Mouse (Mus musculus) liver, embryonic 13.5 days (tissue): ENCODE measurements around the gene Ormdl1. TPM values are rescaled to one million over a fixed set of nuclear protein-coding genes. Genes with fewer than 3 reads are reported as not detected.
"Not testable (repeated sequence)": the region's sequence is repeated elsewhere in the genome, so short reads cannot be mapped to it uniquely, and the experiment has no call there.

ENCODE experiments used
- ATAC-seq: fragments of 200-750 bp; cut with Nextera tagmentation; 2 replicates; pipeline ENCODE4 v1.8.0; 2017; ENCODE audit warnings: low read depth, mild to moderate bottlenecking, moderate number of reproducible peaks, moderate library complexity
- DNase-seq: peaks from one replicate; pipeline ENCODE4 v3.0.0; 2022
- H3K27ac ChIP-seq: fragments of 300-500 bp; sonication (generic); 2 replicates; pipeline ENCODE4 v1.5.1; 2015; ENCODE audit warnings: moderate library complexity, mild to moderate bottlenecking, inconsistent platforms
- H3K27me3 ChIP-seq: fragments of 300-500 bp; sonication (generic); 2 replicates; pipeline ENCODE4 v1.6.1; 2015; ENCODE audit warnings: mild to moderate bottlenecking, inconsistent platforms
- H3K36me3 ChIP-seq: fragments of 300-500 bp; sonication (generic); 2 replicates; pipeline ENCODE4 v1.6.1; 2015; ENCODE audit warnings: mild to moderate bottlenecking, inconsistent platforms
- H3K4me1 ChIP-seq: fragments of 300-500 bp; sonication (generic); replicated peaks from 2 replicates; pipeline ENCODE4 v1.6.1; 2015; ENCODE audit warnings: inconsistent platforms
- H3K4me2 ChIP-seq: fragments of 300-500 bp; sonication (generic); 2 replicates; pipeline ENCODE4 v1.6.1; 2015; ENCODE audit warnings: inconsistent platforms, mild to moderate bottlenecking, moderate library complexity
- H3K4me3 ChIP-seq: fragments of 300-500 bp; sonication (generic); replicated peaks from 2 replicates; pipeline ENCODE4 v1.5.1; 2015; ENCODE audit warnings: mild to moderate bottlenecking, inconsistent platforms
- H3K9ac ChIP-seq: fragments of 300-500 bp; sonication (generic); 2 replicates; pipeline ENCODE4 v1.6.1; 2015; ENCODE audit warnings: mild to moderate bottlenecking, inconsistent platforms
- H3K9me3 ChIP-seq: fragments of 300-500 bp; sonication (generic); replicated peaks from 2 replicates; pipeline ENCODE4 v1.6.1; 2016; ENCODE audit warnings: inconsistent platforms
- WGBS: fragments of 180-500 bp; shearing (Covaris S2); methylation state at CpG from one replicate; pipeline ENCODE4 v1.1.7; 2015; ENCODE audit not compliant: insufficient replicate concordance; 5-methylcytosine and 5-hydroxymethylcytosine counted together
- polyA plus RNA-seq: library from polyadenylated mRNA; unstranded; fragments of >200 nt; fragmentation: Nextera tagmentation; extraction: Ambion mirVana; gene quantifications from 2 replicates; pipeline ENCODE4 v1.2.1, GENCODE M21; 2015

Ormdl1 gene
- polyA plus RNA-seq, 1 experiment from 2014 or later: 29.3 TPM

- peaks cover 17% of the 10 kb centered on the region for H3K4me1 ChIP-seq
- no peak overlapping the region for H3K4me2 ChIP-seq
- H3K27ac ChIP-seq: no peak overlapping the region
- no peak for DNase-seq
- H3K9ac ChIP-seq: no peak overlapping the region
- WGBS: 75% methylated on average over 5 of the region's 5 CpGs
- H3K4me3 ChIP-seq: no peak overlapping the region
- peaks cover 15% of the 10 kb centered on the region for H3K36me3 ChIP-seq
- no peak for ATAC-seq
- no peaks in the 10 kb centered on the region for H3K27me3 ChIP-seq
- no peaks in the 10 kb centered on the region for H3K9me3 ChIP-seq
These were observed 28.1 kb downstream of the Ormdl1 start for GRCm38 (mm10) chr1:53324827-53325494.

- 0 out of 2 replicates have a peak, but pooled peaks have one; percentile 49 for ATAC-seq
- not testable (repeated sequence) for H3K36me3 ChIP-seq, H3K9ac ChIP-seq, H3K4me3 ChIP-seq, H3K9me3 ChIP-seq, H3K27ac ChIP-seq, DNase-seq, H3K27me3 ChIP-seq, H3K4me2 ChIP-seq
- peaks cover 37% of the 10 kb centered on the region for H3K4me1 ChIP-seq
- WGBS: 23% methylated on average over 5 of the region's 5 CpGs
These were observed 36.6 kb downstream of the Ormdl1 start for GRCm38 (mm10) chr1:53333527-53333926.

DNA sequence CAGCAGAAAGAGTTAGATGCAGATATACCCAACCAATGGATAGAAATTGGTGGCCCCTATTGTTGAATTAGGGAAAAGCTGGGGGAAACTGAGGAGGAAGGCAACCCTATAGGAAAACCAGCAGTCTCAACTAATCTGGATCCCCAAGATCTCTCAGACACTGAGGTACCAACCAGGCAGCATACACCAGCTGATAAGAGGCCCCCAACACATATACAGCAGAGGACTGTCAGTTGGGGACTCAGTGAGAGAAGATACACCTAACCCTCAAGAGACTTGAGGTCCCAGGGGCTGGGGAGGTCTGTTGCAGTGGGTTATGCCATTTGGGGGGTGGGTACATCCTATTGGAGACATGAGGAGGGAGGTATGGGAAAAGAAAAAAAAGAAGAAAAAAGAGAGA lies 38.6 kb downstream of the Ormdl1 start:
- H3K9me3 ChIP-seq: 0 out of 2 replicates have a peak, but pooled peaks cover 4% of the 10 kb centered on the region
- 0 out of 2 replicates have a peak overlapping the region, but pooled peaks have one; percentile 12 for H3K4me2 ChIP-seq
- H3K4me3 ChIP-seq: no peak overlapping the region
- H3K4me1 ChIP-seq: peaks cover 37% of the 10 kb centered on the region
- no peaks in the 10 kb centered on the region for H3K36me3 ChIP-seq
- no peaks in the 10 kb centered on the region for H3K27me3 ChIP-seq
- ATAC-seq (peak; percentile 89), DNase-seq (no peak)
- 0 out of 2 replicates have a peak overlapping the region, but pooled peaks have one; percentile 47 for H3K27ac ChIP-seq
- H3K9ac ChIP-seq: no peak overlapping the region

DNA sequence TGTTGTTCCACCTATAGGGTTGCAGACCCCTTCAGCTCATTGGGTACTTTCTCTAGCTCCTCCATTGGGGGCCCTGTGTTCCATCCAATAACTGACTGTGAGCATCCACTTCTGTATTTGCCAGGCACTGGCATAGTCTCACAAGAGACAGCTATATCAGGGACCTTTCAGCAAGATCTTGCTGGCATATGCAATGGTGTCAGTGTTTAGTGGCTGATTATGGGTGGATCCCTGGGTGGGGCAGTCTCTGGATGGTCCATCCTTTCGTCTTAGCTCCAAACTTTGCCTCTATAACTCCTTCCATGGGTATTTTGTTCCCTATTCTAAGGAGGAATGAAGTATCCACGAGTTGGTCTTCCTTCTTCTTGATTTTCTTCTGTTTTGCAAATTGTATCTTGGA lies 40.5 kb downstream of the Ormdl1 start:
- not testable (repeated sequence) for H3K27me3 ChIP-seq, H3K4me3 ChIP-seq, H3K9me3 ChIP-seq, DNase-seq, H3K4me2 ChIP-seq, H3K36me3 ChIP-seq, H3K9ac ChIP-seq
- WGBS: 36% methylated on average over 2 of the region's 2 CpGs
- Histone ChIP-seq H3K27ac (peak overlapping the region; percentile 43), H3K4me1 (peaks cover 37% of the 10 kb centered on the region)
- ATAC-seq: peak; percentile 68

GRCm38 (mm10) chr1:53341071-53341470 lies 44.2 kb downstream of the Ormdl1 start:
- Histone ChIP-seq H3K4me2 (no peak overlapping the region), H3K27me3 (no peaks in the 10 kb centered on the region), H3K36me3 (peaks cover 32% of the 10 kb centered on the region), H3K9me3 (no peaks in the 10 kb centered on the region), H3K9ac (no peak overlapping the region), H3K27ac (no peak overlapping the region), H3K4me3 (no peak overlapping the region), H3K4me1 (peaks cover 15% of the 10 kb centered on the region)
- no peak for ATAC-seq
- no peak for DNase-seq
- WGBS: 91% methylated on average over 2 of the region's 2 CpGs

DNA sequence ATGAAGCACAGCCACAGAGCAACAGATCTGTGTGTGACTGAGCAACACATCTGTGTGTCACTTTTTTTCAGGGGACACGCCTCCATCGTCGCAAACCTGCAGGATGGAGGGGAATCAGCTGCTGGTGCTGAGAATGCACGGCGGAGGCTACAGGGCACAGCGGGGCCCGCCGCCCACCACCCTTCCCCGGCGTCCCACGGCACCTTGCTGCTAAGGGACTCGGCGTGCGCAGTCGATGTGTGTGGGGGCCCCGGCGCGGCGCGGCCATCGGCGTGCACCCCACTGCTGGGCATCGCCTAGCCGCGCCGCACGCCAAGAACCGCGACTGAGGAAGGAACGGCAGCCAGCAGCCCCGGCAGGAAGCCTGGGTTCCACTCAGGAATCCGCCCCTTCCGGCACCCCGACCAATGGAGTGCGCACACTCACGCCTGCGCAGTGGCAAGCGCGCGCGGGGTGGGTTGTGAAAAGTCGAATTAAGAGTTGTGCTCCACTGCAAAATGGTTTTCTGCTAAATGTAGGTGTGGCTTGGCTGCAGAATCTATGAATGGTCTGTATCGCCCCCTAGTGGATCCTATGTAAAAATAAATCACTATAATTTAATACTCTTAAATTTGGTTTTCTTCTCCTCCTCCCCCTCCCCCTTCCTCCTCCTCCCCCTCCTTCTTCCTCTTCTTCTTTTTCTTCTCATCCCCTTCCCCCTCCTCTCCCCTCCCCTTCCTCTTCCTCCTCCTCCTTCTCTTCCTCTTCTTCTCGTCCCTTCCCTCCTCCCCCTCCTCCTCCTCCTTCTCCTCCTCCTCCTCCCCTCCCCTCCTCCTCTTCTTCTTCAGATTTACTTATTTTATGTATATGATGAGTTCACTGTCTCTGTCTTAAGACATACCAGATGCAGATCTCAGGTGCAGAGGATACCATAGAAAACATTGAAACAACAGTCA lies 55.7 kb downstream of the Ormdl1 start, which contains the start of the genes Asdurf, Gm28551 and Asnsd1:
TSS of gene Asdurf (minus strand) at position 293 of the 935 bp plus-strand sequence.
TSS of gene Gm28551 (minus strand) at position 341 of the 935 bp plus-strand sequence.
TSS of gene Asnsd1 (minus strand) at position 426 of the 935 bp plus-strand sequence.
- DNase-seq (peak; percentile 97), ATAC-seq (peak; percentile 99)
- Histone ChIP-seq H3K36me3 (peaks cover 14% of the 10 kb centered on the region), H3K9ac (peak within 1 kb of the TSS; percentile 92), H3K27ac (peak within 1 kb of the TSS; percentile 92), H3K4me3 (peak within 1 kb of the TSS; percentile 88), H3K9me3 (no peaks in the 10 kb centered on the region), H3K4me2 (peak within 1 kb of the TSS; percentile 77), H3K27me3 (no peaks in the 10 kb centered on the region), H3K4me1 (peaks cover 8% of the 10 kb centered on the region)
- WGBS: under 1% methylated on average over 44 of the region's 44 CpGs

GRCm38 (mm10) chr1:53358988-53359387 lies 62.1 kb downstream of the Ormdl1 start:
- ATAC-seq (no peak), DNase-seq (no peak)
- Histone ChIP-seq H3K4me2 (no peak overlapping the region), H3K27ac (no peak overlapping the region), H3K27me3 (no peaks in the 10 kb centered on the region), H3K9ac (no peak overlapping the region), H3K36me3 (no peaks in the 10 kb centered on the region), H3K4me1 (no peaks in the 10 kb centered on the region), H3K4me3 (no peak overlapping the region), H3K9me3 (no peaks in the 10 kb centered on the region)

Other genes starting within 250 kb of the Ormdl1 start
- gene Mstn, start 235.5 kb upstream of the Ormdl1 start, polyA plus RNA-seq: 0.10 and 0.13 TPM in 2 replicates
- not detected in 2 replicates for gene 1700019A02Rik, start 109.5 kb upstream of the Ormdl1 start, polyA plus RNA-seq
- 9.7 and 13.6 TPM in 2 replicates for gene Pms1, start 77 bp upstream of the Ormdl1 start, polyA plus RNA-seq
- gene Gm28778, start within 50 bp of the Ormdl1 start, polyA plus RNA-seq: not detected in 2 replicates
- gene Osgepl1, start 16.5 kb downstream of the Ormdl1 start, polyA plus RNA-seq: 27.5 and 30.9 TPM in 2 replicates
- gene Asdurf, start 55.5 kb downstream of the Ormdl1 start, polyA plus RNA-seq: 5.8 and 6.7 TPM in 2 replicates
- gene Gm28551, start 55.6 kb downstream of the Ormdl1 start, polyA plus RNA-seq: 0.15 and 0.29 TPM in 2 replicates
- gene Asnsd1, start 55.7 kb downstream of the Ormdl1 start, polyA plus RNA-seq: 63.7 and 73.5 TPM in 2 replicates